Mouse (Mus musculus): ENCODE measurements around the gene Gm21477. TPM values are rescaled to one million over a fixed set of nuclear protein-coding genes. Genes with fewer than 3 reads are reported as not detected.
"Not testable (repeated sequence)": the region's sequence is repeated elsewhere in the genome, so short reads cannot be mapped to it uniquely, and the experiment has no call there.

Gene Gm21477
- polyA plus RNA-seq (2012; rRNA removed), result not detected in 2 replicates

GRCm38 (mm10) chrY:87116521-87116920, at the start of gene Gm21477:
Gene Gm21477, plus strand, starts transcription at chrY:87116821.
- not testable (repeated sequence) for DNase-seq (ENCODE audit: extremely low spot score in 1 of 2, low spot score in 1 of 2)
